Mouse (Mus musculus): ENCODE data around the gene Klhdc10. TPM values are rescaled to one million over a fixed set of nuclear protein-coding genes. Genes with fewer than 3 reads are reported as not detected.

The Klhdc10 gene
- polyA plus RNA-seq, 1 experiment = 6.6 TPM

DNA sequence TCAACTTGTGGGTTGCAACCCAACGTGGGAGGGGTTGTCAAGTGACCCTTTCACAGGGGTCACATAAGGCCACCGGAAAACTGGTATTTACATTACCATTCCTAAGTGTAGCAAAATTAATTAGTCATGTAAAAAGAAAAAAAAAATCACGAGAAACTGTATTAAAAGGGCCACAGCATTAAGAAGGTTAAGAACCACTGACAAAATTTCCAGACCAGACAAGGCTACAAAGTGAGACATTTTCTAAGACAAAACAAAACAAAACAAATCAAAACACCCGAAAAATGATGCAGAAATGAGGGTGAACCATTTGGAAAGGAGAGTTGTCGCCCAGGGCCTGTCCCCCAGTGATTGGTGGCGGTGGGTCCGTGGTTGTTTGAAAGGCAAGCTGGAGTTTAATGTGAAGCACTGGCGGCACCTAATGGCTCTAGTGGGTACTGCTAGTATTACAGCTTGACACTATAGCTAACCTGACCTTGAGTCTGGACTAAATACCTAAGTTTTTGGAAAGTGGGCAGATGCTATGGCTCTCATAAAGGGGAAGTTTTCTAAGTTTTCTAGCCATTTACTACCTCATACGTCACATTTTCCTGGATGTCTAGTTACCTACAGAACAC lies 44.0 kb upstream of the Klhdc10 start:
- 0 out of 2 replicates have a peak, but pooled peaks cover 1% of the 10 kb centered on the region for H3K4me1 ChIP-seq (ENCODE audit: control insufficient read depth, insufficient read depth, insufficient read length, low read length)
- TF ChIP-seq POLR2A (IDR thresholded peaks at IDR 0.05; ENCODE audit: low read depth, low read length) (no peak), CTCF (IDR thresholded peaks at IDR 0.05; ENCODE audit: extremely low read depth, insufficient read length, insufficient replicate concordance, low read depth, low read length) (peak; percentile 80; the same call in 1 of the 2 replicates)
- H3K4me3 ChIP-seq (ENCODE audit: low read depth, low read length) = no peak overlapping the region
- no peaks in the 10 kb centered on the region for H3K27me3 ChIP-seq (ENCODE audit: control insufficient read depth, insufficient read depth, low read length)
- H3K36me3 ChIP-seq (ENCODE audit: control insufficient read depth, insufficient read depth, low read length) = no peaks in the 10 kb centered on the region
- WGBS = 15% methylated on average over 9 of the region's 9 CpGs
- no peak overlapping the region for H3K27ac ChIP-seq (ENCODE audit: insufficient read depth, low read depth, low read length)

DNA sequence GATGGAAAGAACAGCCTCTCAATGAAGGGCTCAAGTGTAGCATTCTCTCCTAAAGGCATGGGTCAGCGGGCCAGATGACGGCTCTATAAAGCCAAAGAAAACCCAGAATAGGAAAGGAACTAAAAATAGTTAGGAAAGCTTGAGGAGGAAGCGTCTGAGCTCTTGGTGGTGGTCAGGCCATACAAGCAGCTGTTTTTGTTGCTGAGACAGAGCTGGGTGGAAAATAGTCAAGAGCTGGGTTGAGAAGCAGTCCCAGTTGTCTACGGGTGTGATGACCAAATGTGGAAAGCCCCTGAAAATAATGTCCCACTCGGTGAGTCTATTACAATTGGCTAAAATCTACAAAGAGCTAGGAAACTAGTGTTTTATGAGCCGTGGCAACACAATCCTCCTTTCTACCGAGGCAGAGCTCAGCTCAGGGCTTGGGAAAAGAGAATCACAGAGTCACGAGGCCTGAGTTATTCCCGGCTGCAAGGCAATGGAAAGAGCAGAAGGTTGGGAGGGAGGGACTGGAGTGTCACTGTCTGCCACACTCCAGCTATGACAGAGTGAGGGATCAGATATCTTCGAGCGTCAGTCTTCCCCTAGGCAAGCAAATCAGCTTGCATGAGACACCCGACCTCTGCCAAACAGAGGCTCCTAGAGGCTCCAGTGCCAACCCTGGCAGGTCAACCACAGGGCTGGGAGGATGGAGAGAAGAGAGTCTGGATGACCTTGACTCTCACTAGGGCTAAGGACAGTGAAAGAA lies 41.7 kb upstream of the Klhdc10 start:
- H3K4me3 ChIP-seq (ENCODE audit: low read depth, low read length) = no peak overlapping the region
- TF ChIP-seq POLR2A (IDR thresholded peaks at IDR 0.05; ENCODE audit: low read depth, low read length) (no peak), CTCF (IDR thresholded peaks at IDR 0.05; ENCODE audit: extremely low read depth, insufficient read length, insufficient replicate concordance, low read depth, low read length) (no peak)
- H3K27ac ChIP-seq (ENCODE audit: insufficient read depth, low read depth, low read length) = no peak overlapping the region
- H3K4me1 ChIP-seq (ENCODE audit: control insufficient read depth, insufficient read depth, insufficient read length, low read length) = 0 out of 2 replicates have a peak, but pooled peaks cover 1% of the 10 kb centered on the region
- peaks cover 2% of the 10 kb centered on the region; the same call in 1 of the 2 replicates for H3K36me3 ChIP-seq (ENCODE audit: control insufficient read depth, insufficient read depth, low read length)
- WGBS = 77% methylated on average over 12 of the region's 12 CpGs
- no peaks in the 10 kb centered on the region for H3K27me3 ChIP-seq (ENCODE audit: control insufficient read depth, insufficient read depth, low read length)

DNA sequence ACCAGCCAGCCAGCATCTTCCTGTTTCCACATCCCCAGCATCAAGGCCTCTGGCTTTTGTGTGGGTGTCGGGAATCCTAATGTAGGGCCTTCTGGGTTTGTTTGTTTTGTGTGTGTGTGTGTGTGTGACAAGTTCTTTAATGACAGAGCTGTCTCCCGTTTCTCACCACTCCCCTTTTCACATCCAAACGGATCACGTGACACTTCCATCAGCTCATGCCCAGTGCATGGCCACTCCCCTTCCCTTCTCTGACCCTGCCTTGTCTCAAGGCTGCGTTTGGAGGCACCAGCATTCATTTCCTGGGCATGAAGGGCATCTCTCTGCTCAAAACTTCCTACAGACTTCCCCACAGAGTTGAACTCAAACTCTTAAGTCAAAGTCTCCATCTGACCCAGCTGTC lies 37.9 kb upstream of the Klhdc10 start:
- peaks cover 20% of the 10 kb centered on the region for H3K36me3 ChIP-seq (ENCODE audit: control insufficient read depth, insufficient read depth, low read length)
- H3K27ac ChIP-seq (ENCODE audit: insufficient read depth, low read depth, low read length) = no peak overlapping the region
- no peaks in the 10 kb centered on the region for H3K27me3 ChIP-seq (ENCODE audit: control insufficient read depth, insufficient read depth, low read length)
- 27% methylated on average over 5 of the region's 5 CpGs for WGBS
- H3K4me1 ChIP-seq (ENCODE audit: control insufficient read depth, insufficient read depth, insufficient read length, low read length) = no peaks in the 10 kb centered on the region
- H3K4me3 ChIP-seq (ENCODE audit: low read depth, low read length) = no peak overlapping the region
- TF ChIP-seq POLR2A (IDR thresholded peaks at IDR 0.05; ENCODE audit: low read depth, low read length) = no peak
- no peak for TF ChIP-seq CTCF (IDR thresholded peaks at IDR 0.05; ENCODE audit: extremely low read depth, insufficient read length, insufficient replicate concordance, low read depth, low read length)

DNA sequence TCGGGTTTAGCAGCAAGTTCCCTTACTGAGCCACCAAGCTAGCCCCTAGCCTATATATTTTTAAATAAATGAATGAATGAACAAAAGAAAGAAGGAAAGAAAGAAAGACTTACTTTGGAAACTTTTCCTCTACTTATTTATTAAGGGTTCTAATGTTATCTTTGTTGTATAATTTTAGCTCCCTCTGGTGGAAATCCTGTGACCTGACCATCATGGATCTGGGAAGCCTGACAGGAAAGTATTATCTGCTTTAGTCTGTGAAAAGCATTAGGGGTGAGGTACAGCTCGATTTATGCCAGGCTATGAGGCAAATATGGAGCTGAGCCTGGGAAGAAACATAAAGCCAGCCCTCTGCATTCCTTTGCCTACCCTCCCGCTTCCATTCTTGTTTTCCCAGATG lies 32.4 kb upstream of the Klhdc10 start:
- no peaks in the 10 kb centered on the region for H3K4me1 ChIP-seq (ENCODE audit: control insufficient read depth, insufficient read depth, insufficient read length, low read length)
- H3K4me3 ChIP-seq (ENCODE audit: low read depth, low read length) = no peak overlapping the region
- WGBS = 73% methylated on average over 3 of the region's 3 CpGs
- H3K36me3 ChIP-seq (ENCODE audit: control insufficient read depth, insufficient read depth, low read length) = peaks cover 66% of the 10 kb centered on the region
- no peaks in the 10 kb centered on the region for H3K27me3 ChIP-seq (ENCODE audit: control insufficient read depth, insufficient read depth, low read length)
- no peak overlapping the region for H3K27ac ChIP-seq (ENCODE audit: insufficient read depth, low read depth, low read length)
- TF ChIP-seq POLR2A (IDR thresholded peaks at IDR 0.05; ENCODE audit: low read depth, low read length) (no peak), CTCF (IDR thresholded peaks at IDR 0.05; ENCODE audit: extremely low read depth, insufficient read length, insufficient replicate concordance, low read depth, low read length) (no peak)

DNA sequence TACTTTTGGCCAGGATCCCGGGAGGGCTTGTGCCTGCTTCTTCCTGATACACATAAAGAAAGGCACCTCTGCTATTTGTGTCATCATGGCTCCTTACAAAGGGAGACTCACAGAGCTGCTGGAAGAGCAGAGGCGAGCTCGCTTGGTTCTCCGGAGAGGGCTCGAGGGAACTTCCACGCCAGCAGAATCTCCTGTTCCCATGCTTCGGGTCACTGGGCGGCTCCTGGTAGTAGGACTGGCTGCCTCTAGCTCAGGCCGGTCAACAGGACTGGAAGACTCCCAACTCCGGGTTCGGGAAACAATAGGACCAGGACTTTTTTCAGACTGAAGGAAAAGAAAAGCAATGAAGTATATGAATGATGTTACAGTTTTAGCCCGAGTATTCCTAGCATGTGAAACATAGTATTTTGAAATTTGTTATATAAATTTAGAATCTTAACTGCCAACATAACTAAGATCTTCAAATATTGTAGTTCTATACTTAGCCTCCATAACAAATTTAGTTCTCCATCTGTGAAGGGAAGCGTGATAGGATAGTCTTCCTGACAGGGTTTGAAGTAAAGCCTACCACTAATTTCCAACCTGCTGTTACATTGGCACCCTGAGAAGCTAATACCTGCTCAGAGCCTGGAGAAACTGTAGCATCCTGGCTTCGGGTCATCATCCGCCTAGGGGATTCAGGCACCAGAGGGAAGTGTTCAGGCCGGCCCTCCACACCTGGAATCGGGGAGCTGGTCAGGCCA lies 28.9 kb upstream of the Klhdc10 start:
- Histone ChIP-seq H3K27ac (ENCODE audit: insufficient read depth, low read depth, low read length) (no peak overlapping the region), H3K4me3 (ENCODE audit: low read depth, low read length) (no peak overlapping the region), H3K27me3 (ENCODE audit: control insufficient read depth, insufficient read depth, low read length) (no peaks in the 10 kb centered on the region), H3K36me3 (ENCODE audit: control insufficient read depth, insufficient read depth, low read length) (peaks cover 74% of the 10 kb centered on the region), H3K4me1 (ENCODE audit: control insufficient read depth, insufficient read depth, insufficient read length, low read length) (no peaks in the 10 kb centered on the region)
- TF ChIP-seq CTCF (IDR thresholded peaks at IDR 0.05; ENCODE audit: extremely low read depth, insufficient read length, insufficient replicate concordance, low read depth, low read length) (no peak), POLR2A (IDR thresholded peaks at IDR 0.05; ENCODE audit: low read depth, low read length) (no peak)
- WGBS = 92% methylated on average over 17 of the region's 17 CpGs

DNA sequence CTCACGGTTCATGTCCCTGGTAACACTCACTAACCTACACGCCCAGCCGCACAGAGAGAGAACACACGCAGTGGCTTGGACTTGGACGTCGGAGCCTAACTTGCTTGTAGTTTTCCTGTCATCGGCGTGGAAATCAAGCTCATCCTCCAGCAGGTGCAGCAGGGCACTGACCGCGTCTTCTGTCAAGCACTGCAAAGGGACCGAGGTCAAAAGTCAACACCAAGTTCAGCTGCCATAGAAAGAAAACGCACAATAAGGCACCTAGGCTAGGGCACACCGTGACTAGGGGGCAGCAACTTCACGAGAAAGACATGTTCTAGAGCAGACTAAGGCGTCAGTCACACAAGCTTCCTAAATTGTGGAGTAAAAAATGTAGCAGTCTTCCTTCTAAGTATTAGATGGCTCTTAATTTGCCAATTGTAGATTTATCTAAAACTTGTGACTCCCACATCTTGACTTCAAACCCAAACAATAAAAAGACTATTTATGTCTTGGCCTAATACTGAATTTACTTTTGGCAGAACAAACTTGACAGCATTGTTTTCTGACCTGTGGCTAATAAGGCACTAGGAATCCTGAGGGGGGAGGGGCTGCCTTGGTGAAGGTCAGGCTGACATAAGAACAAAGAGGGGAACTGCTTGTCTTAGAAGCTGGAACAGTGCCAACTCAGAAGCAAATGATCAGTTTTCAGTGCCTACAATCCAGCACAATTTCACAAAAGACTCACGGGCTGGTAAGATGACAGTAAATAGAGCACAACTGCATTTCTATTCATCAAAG lies 26.7 kb upstream of the Klhdc10 start:
- H3K27ac ChIP-seq (ENCODE audit: insufficient read depth, low read depth, low read length) = peak overlapping the region; percentile 38; the same call in 1 of the 2 replicates
- H3K36me3 ChIP-seq (ENCODE audit: control insufficient read depth, insufficient read depth, low read length) = peaks cover 60% of the 10 kb centered on the region
- 88% methylated on average over 16 of the region's 16 CpGs for WGBS

More for the DNA sequence above, 26.7 kb upstream of the Klhdc10 start:
- Histone ChIP-seq H3K27me3 (ENCODE audit: control insufficient read depth, insufficient read depth, low read length) (no peaks in the 10 kb centered on the region), H3K4me1 (ENCODE audit: control insufficient read depth, insufficient read depth, insufficient read length, low read length) (no peaks in the 10 kb centered on the region), H3K4me3 (ENCODE audit: low read depth, low read length) (no peak overlapping the region)
- no peak for TF ChIP-seq CTCF (IDR thresholded peaks at IDR 0.05; ENCODE audit: extremely low read depth, insufficient read length, insufficient replicate concordance, low read depth, low read length)
- TF ChIP-seq POLR2A (IDR thresholded peaks at IDR 0.05; ENCODE audit: low read depth, low read length) = no peak
